Mouse (Mus musculus): ENCODE data around the gene Lsmem1. TPM values are rescaled to one million over a fixed set of nuclear protein-coding genes. Genes with fewer than 3 reads are reported as not detected.
A peak's percentile ranks its signal among the peaks of the same experiment; 100 is the strongest.

Gene Lsmem1
- polyA plus RNA-seq, 1 experiment from 2014 or later: 4.5 TPM

DNA sequence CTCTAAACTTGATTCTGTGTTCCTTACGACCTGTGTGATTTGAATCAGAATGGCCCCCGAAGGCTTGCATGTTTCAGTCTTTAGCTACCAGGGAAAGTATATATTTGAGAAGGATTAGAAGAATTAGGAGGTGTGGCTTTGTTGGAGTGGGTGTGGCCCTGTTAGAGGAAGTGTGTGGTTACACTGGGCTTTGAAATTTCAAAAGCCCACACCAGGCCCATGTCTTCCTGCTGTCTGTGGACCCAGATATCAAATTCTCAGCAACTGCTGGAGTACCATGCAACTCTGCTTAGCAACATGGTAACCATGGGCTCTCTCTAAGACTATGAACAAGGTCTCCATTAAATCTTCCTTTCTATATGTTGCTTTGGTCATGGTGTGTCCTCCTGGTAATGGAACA, 27.7 kb downstream of the Lsmem1 start:
- Histone ChIP-seq H3K36me3 (ENCODE audit: control insufficient read depth, insufficient read depth, low read length) (no peaks in the 10 kb centered on the region), H3K9ac (ENCODE audit: low read depth, low read length) (no peak overlapping the region), H3K4me3 (ENCODE audit: low read depth, low read length) (no peak overlapping the region), H3K9me3 (ENCODE audit: control insufficient read depth, low read length) (no peaks in the 10 kb centered on the region), H3K27ac (replicated peaks; ENCODE audit: low read depth, low read length) (no peak overlapping the region), H3K27me3 (replicated peaks; ENCODE audit: control insufficient read depth, insufficient read depth, low read length) (no peaks in the 10 kb centered on the region), H3K4me1 (ENCODE audit: control insufficient read depth, insufficient read depth, low read length) (no peaks in the 10 kb centered on the region), H3K4me2 (ENCODE audit: low read depth, low read length) (no peak overlapping the region)
- no peak for ATAC-seq (ENCODE audit: low read depth)
- DNase-seq (ENCODE audit: low spot score): no peak
- WGBS: 86% methylated on average over 2 of the region's 2 CpGs

GRCm38 (mm10) chr12:40169675-40170074, 29.6 kb downstream of the Lsmem1 start:
- Histone ChIP-seq H3K9ac (ENCODE audit: low read depth, low read length) (no peak overlapping the region), H3K4me1 (ENCODE audit: control insufficient read depth, insufficient read depth, low read length) (no peaks in the 10 kb centered on the region), H3K27me3 (replicated peaks; ENCODE audit: control insufficient read depth, insufficient read depth, low read length) (no peaks in the 10 kb centered on the region), H3K36me3 (ENCODE audit: control insufficient read depth, insufficient read depth, low read length) (no peaks in the 10 kb centered on the region), H3K4me3 (ENCODE audit: low read depth, low read length) (no peak overlapping the region), H3K27ac (replicated peaks; ENCODE audit: low read depth, low read length) (no peak overlapping the region), H3K4me2 (ENCODE audit: low read depth, low read length) (no peak overlapping the region), H3K9me3 (ENCODE audit: control insufficient read depth, low read length) (no peaks in the 10 kb centered on the region)
- ATAC-seq (ENCODE audit: low read depth) (no peak), DNase-seq (ENCODE audit: low spot score) (no peak)
- WGBS: 94% methylated on average over 1 of the region's 1 CpGs

GRCm38 (mm10) chr12:40164621-40165020, 34.7 kb downstream of the Lsmem1 start:
- Histone ChIP-seq H3K36me3 (ENCODE audit: control insufficient read depth, insufficient read depth, low read length) (no peaks in the 10 kb centered on the region), H3K4me2 (ENCODE audit: low read depth, low read length) (no peak overlapping the region), H3K4me3 (ENCODE audit: low read depth, low read length) (no peak overlapping the region), H3K9me3 (ENCODE audit: control insufficient read depth, low read length) (no peaks in the 10 kb centered on the region), H3K9ac (ENCODE audit: low read depth, low read length) (no peak overlapping the region), H3K27me3 (replicated peaks; ENCODE audit: control insufficient read depth, insufficient read depth, low read length) (no peaks in the 10 kb centered on the region), H3K27ac (replicated peaks; ENCODE audit: low read depth, low read length) (no peak overlapping the region), H3K4me1 (ENCODE audit: control insufficient read depth, insufficient read depth, low read length) (no peaks in the 10 kb centered on the region)
- 2% methylated on average over 2 of the region's 2 CpGs for WGBS
- peak; percentile 57; the same call in 1 of the 2 replicates for ATAC-seq (ENCODE audit: low read depth)
- peak; percentile 71 for DNase-seq (ENCODE audit: low spot score)

GRCm38 (mm10) chr12:40160777-40161176, 38.5 kb downstream of the Lsmem1 start:
- Histone ChIP-seq H3K4me1 (ENCODE audit: control insufficient read depth, insufficient read depth, low read length) (no peaks in the 10 kb centered on the region), H3K9me3 (ENCODE audit: control insufficient read depth, low read length) (no peaks in the 10 kb centered on the region), H3K36me3 (ENCODE audit: control insufficient read depth, insufficient read depth, low read length) (no peaks in the 10 kb centered on the region), H3K27me3 (replicated peaks; ENCODE audit: control insufficient read depth, insufficient read depth, low read length) (no peaks in the 10 kb centered on the region), H3K4me3 (ENCODE audit: low read depth, low read length) (no peak overlapping the region), H3K4me2 (ENCODE audit: low read depth, low read length) (no peak overlapping the region), H3K27ac (replicated peaks; ENCODE audit: low read depth, low read length) (no peak overlapping the region), H3K9ac (ENCODE audit: low read depth, low read length) (no peak overlapping the region)
- WGBS: 69% methylated on average over 2 of the region's 2 CpGs
- no peak for ATAC-seq (ENCODE audit: low read depth)
- no peak for DNase-seq (ENCODE audit: low spot score)

- 89% methylated on average over 6 of the region's 6 CpGs for WGBS
- Histone ChIP-seq H3K27me3 (replicated peaks; ENCODE audit: control insufficient read depth, insufficient read depth, low read length) (no peaks in the 10 kb centered on the region), H3K9me3 (ENCODE audit: control insufficient read depth, low read length) (no peaks in the 10 kb centered on the region), H3K36me3 (ENCODE audit: control insufficient read depth, insufficient read depth, low read length) (no peaks in the 10 kb centered on the region), H3K4me2 (ENCODE audit: low read depth, low read length) (no peak overlapping the region), H3K27ac (replicated peaks; ENCODE audit: low read depth, low read length) (no peak overlapping the region), H3K9ac (ENCODE audit: low read depth, low read length) (no peak overlapping the region), H3K4me1 (ENCODE audit: control insufficient read depth, insufficient read depth, low read length) (0 out of 2 replicates have a peak, but pooled peaks cover 3% of the 10 kb centered on the region), H3K4me3 (ENCODE audit: low read depth, low read length) (no peak overlapping the region)
- DNase-seq (ENCODE audit: low spot score): no peak
- no peak for ATAC-seq (ENCODE audit: low read depth)
These were observed 45.1 kb downstream of the Lsmem1 start for GRCm38 (mm10) chr12:40154188-40154587.

DNA sequence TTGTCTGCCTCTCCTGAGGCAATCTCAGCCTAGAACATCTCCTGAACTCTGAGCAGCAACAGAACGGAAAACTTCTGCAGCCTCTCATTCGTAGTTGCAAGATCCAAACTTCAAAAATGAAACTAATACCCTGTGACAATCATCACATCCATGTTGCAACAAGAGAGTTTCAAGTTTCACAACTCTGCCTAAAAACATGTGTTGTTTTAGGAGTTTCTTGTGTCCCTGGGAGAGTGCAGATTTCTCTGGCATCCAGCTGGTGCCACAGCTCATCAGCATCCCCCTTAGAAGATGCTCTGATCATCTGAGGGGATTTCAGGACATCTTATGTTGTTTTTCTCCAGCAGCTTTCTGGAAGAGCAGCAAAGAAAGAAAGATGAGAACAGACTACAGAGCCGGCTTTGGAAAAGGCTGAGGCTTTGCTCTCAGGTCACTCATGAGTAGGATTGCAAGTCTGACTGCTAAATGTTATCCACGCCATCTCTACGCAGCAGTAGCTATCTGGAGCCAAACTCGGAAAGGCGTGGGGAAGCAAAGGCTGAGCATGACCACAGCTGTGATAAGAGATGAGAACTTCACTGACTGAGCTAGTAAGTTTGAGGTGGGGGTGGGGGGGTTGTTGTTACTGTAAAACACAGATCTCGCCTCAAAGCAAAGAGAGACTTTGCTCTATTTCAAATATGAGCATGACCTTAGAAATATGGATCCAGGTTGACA, 46.8 kb downstream of the Lsmem1 start:
- Histone ChIP-seq H3K27ac (replicated peaks; ENCODE audit: low read depth, low read length) (no peak overlapping the region; the same call in 1 of the 2 replicates), H3K36me3 (ENCODE audit: control insufficient read depth, insufficient read depth, low read length) (no peaks in the 10 kb centered on the region), H3K4me2 (ENCODE audit: low read depth, low read length) (no peak overlapping the region), H3K27me3 (replicated peaks; ENCODE audit: control insufficient read depth, insufficient read depth, low read length) (no peaks in the 10 kb centered on the region), H3K9me3 (ENCODE audit: control insufficient read depth, low read length) (no peaks in the 10 kb centered on the region), H3K4me3 (ENCODE audit: low read depth, low read length) (no peak overlapping the region), H3K4me1 (ENCODE audit: control insufficient read depth, insufficient read depth, low read length) (0 out of 2 replicates have a peak, but pooled peaks cover 3% of the 10 kb centered on the region), H3K9ac (ENCODE audit: low read depth, low read length) (no peak overlapping the region)
- 45% methylated on average over 8 of the region's 8 CpGs for WGBS
- no peak; the same call in 1 of the 2 replicates for ATAC-seq (ENCODE audit: low read depth)
- peak; percentile 82 for DNase-seq (ENCODE audit: low spot score)

- H3K27ac ChIP-seq (replicated peaks; ENCODE audit: low read depth, low read length): no peak overlapping the region
- H3K9me3 ChIP-seq (ENCODE audit: control insufficient read depth, low read length): no peaks in the 10 kb centered on the region
- H3K4me3 ChIP-seq (ENCODE audit: low read depth, low read length): no peak overlapping the region
- H3K36me3 ChIP-seq (ENCODE audit: control insufficient read depth, insufficient read depth, low read length): no peaks in the 10 kb centered on the region
- no peaks in the 10 kb centered on the region for H3K27me3 ChIP-seq (replicated peaks; ENCODE audit: control insufficient read depth, insufficient read depth, low read length)
- DNase-seq (ENCODE audit: low spot score): no peak
- no peak overlapping the region for H3K9ac ChIP-seq (ENCODE audit: low read depth, low read length)
- WGBS: 83% methylated on average over 4 of the region's 4 CpGs
- ATAC-seq (ENCODE audit: low read depth): no peak
- H3K4me2 ChIP-seq (ENCODE audit: low read depth, low read length): no peak overlapping the region
- H3K4me1 ChIP-seq (ENCODE audit: control insufficient read depth, insufficient read depth, low read length): no peaks in the 10 kb centered on the region
These were observed 52.0 kb downstream of the Lsmem1 start for GRCm38 (mm10) chr12:40147319-40147718.

DNA sequence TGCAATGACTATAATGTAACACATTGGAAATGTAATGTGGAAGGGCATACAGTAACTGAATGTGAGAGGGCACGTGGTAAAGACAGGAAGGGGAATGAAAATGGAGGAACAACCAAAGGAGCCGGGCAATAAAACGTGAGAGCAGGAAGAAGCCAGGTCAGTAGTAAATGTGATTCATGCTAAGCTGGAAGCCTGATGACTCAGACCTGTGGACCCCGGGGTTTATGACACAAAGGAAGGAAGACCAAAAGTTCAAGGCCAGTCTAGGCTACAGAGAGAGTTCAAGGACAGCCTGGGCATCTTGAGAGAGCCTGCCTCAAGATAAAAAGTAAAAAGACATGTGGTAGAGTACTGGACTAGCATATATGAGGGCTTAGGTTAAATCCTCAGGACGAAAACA, 52.8 kb downstream of the Lsmem1 start:
- H3K4me3 ChIP-seq (ENCODE audit: low read depth, low read length): no peak overlapping the region
- H3K4me2 ChIP-seq (ENCODE audit: low read depth, low read length): no peak overlapping the region
- H3K9me3 ChIP-seq (ENCODE audit: control insufficient read depth, low read length): no peaks in the 10 kb centered on the region
- no peaks in the 10 kb centered on the region for H3K27me3 ChIP-seq (replicated peaks; ENCODE audit: control insufficient read depth, insufficient read depth, low read length)
- ATAC-seq (ENCODE audit: low read depth): no peak
- 79% methylated on average over 5 of the region's 5 CpGs for WGBS
- H3K4me1 ChIP-seq (ENCODE audit: control insufficient read depth, insufficient read depth, low read length): no peaks in the 10 kb centered on the region
- no peak overlapping the region for H3K9ac ChIP-seq (ENCODE audit: low read depth, low read length)
- no peaks in the 10 kb centered on the region for H3K36me3 ChIP-seq (ENCODE audit: control insufficient read depth, insufficient read depth, low read length)
- H3K27ac ChIP-seq (replicated peaks; ENCODE audit: low read depth, low read length): no peak overlapping the region
- DNase-seq (ENCODE audit: low spot score): no peak

- whole genome bisulfite sequencing: 65% methylated on average over 5 of the region's 5 CpGs
- Histone ChIP-seq H3K4me2 (ENCODE audit: low read depth, low read length) (no peak overlapping the region), H3K36me3 (ENCODE audit: control insufficient read depth, insufficient read depth, low read length) (no peaks in the 10 kb centered on the region), H3K9me3 (ENCODE audit: control insufficient read depth, low read length) (no peaks in the 10 kb centered on the region), H3K4me3 (ENCODE audit: low read depth, low read length) (no peak overlapping the region), H3K9ac (ENCODE audit: low read depth, low read length) (no peak overlapping the region), H3K27me3 (replicated peaks; ENCODE audit: control insufficient read depth, insufficient read depth, low read length) (no peaks in the 10 kb centered on the region), H3K4me1 (ENCODE audit: control insufficient read depth, insufficient read depth, low read length) (no peaks in the 10 kb centered on the region), H3K27ac (replicated peaks; ENCODE audit: low read depth, low read length) (no peak overlapping the region)
- ATAC-seq (ENCODE audit: low read depth): no peak
- DNase-seq (ENCODE audit: low spot score): no peak
These were observed 58.6 kb downstream of the Lsmem1 start for GRCm38 (mm10) chr12:40140706-40141105.

Data from embryonic facial prominence, embryonic 14.5 days (tissue).